Mouse (Mus musculus) brown adipose tissue, adult 24 weeks (tissue): ENCODE measurements around the gene Card14. TPM values are rescaled to one million over a fixed set of nuclear protein-coding genes. Genes with fewer than 3 reads are reported as not detected.

Source experiments
- H3K27ac ChIP-seq: fragments of 200-500 bp; replicated peaks from 2 replicates; pipeline ENCODE4 v1.5.1; 2012; ENCODE audit warnings: low read depth, mild to moderate bottlenecking, low read length
- H3K4me1 ChIP-seq: fragments of 200-500 bp; 2 replicates; pipeline ENCODE4 v1.6.1; 2012; ENCODE audit warnings: low read length, mixed read lengths; ENCODE audit not compliant: control insufficient read depth, insufficient read depth, insufficient read length
- H3K4me3 ChIP-seq: fragments of 200-500 bp; 2 replicates; pipeline ENCODE4 v1.5.1; 2012; ENCODE audit warnings: low read depth, mild to moderate bottlenecking, low read length, moderate library complexity; ENCODE audit not compliant: insufficient read depth
- polyA plus RNA-seq: library from polyadenylated mRNA; stranded (reverse); fragments of >200 nt; gene quantifications from 2 replicates; pipeline ENCODE4 v1.2.4, GENCODE M21; 2012; ENCODE audit not compliant: missing spikeins, insufficient read depth, insufficient read length

Gene Card14
- polyA plus RNA-seq, 1 experiment = not detected

- Histone ChIP-seq H3K4me1 (peaks cover 13% of the 10 kb centered on the region), H3K4me3 (peak overlapping the region; percentile 79)
These were observed 85.9 kb downstream of the Card14 start for GRCm38 (mm10) chr11:119393483-119393804.

GRCm38 (mm10) chr11:119394210-119394609, 86.6 kb downstream of the Card14 start:
- H3K4me3 ChIP-seq = peak overlapping the region; percentile 79
- peaks cover 13% of the 10 kb centered on the region for H3K4me1 ChIP-seq
- no peak overlapping the region for H3K27ac ChIP-seq

More at GRCm38 (mm10) chr11:119393483-119393804, 85.9 kb downstream of the Card14 start:
- peak overlapping the region; percentile 76 for H3K27ac ChIP-seq

Other genes with a start within 250 kb of the Card14 start
- 37.3 and 37.4 TPM in 2 replicates for gene Cbx4, start 221.5 kb upstream of the Card14 start, polyA plus RNA-seq
- gene Tbc1d16, start 79.3 kb upstream of the Card14 start, polyA plus RNA-seq = 3.3 and 4.4 TPM in 2 replicates
- gene Ccdc40, start 79.2 kb upstream of the Card14 start, polyA plus RNA-seq = not detected in 2 replicates
- 28.3 and 31.9 TPM in 2 replicates for gene Gaa, start 39.9 kb upstream of the Card14 start, polyA plus RNA-seq
- gene Eif4a3, start 7.7 kb upstream of the Card14 start, polyA plus RNA-seq = 54.8 and 76.2 TPM in 2 replicates
- gene Sgsh, start 47.8 kb downstream of the Card14 start, polyA plus RNA-seq = 3.8 and 7.7 TPM in 2 replicates
- gene Slc26a11, start 47.8 kb downstream of the Card14 start, polyA plus RNA-seq = 2.1 and 3.1 TPM in 2 replicates
- 8.6 and 11.1 TPM in 2 replicates for gene Rnf213, start 85.3 kb downstream of the Card14 start, polyA plus RNA-seq
- gene Endov, start 183.6 kb downstream of the Card14 start, polyA plus RNA-seq = 2.1 and 2.5 TPM in 2 replicates
- gene Nptx1, start 240.0 kb downstream of the Card14 start, polyA plus RNA-seq = not detected in 2 replicates